Mouse (Mus musculus) pancreas, adult 10 weeks (tissue): ENCODE data around the gene Ros1. TPM values are rescaled to one million over a fixed set of nuclear protein-coding genes. Genes with fewer than 3 reads are reported as not detected.

Experiments
- polyA plus RNA-seq: library from polyadenylated mRNA; stranded (reverse); fragments of 350-450 nt; fragmentation: Illumina TruSeq; extraction: RNeasy Lipid Tissue Mini Kit (QIAGEN cat#74804); gene quantifications from one replicate; pipeline ENCODE4 v1.2.3, GENCODE M21; 2015; ENCODE audit warnings: low read depth, low replicate concordance; ENCODE audit not compliant: insufficient read depth

Gene Ros1
- not detected for polyA plus RNA-seq

DNA sequence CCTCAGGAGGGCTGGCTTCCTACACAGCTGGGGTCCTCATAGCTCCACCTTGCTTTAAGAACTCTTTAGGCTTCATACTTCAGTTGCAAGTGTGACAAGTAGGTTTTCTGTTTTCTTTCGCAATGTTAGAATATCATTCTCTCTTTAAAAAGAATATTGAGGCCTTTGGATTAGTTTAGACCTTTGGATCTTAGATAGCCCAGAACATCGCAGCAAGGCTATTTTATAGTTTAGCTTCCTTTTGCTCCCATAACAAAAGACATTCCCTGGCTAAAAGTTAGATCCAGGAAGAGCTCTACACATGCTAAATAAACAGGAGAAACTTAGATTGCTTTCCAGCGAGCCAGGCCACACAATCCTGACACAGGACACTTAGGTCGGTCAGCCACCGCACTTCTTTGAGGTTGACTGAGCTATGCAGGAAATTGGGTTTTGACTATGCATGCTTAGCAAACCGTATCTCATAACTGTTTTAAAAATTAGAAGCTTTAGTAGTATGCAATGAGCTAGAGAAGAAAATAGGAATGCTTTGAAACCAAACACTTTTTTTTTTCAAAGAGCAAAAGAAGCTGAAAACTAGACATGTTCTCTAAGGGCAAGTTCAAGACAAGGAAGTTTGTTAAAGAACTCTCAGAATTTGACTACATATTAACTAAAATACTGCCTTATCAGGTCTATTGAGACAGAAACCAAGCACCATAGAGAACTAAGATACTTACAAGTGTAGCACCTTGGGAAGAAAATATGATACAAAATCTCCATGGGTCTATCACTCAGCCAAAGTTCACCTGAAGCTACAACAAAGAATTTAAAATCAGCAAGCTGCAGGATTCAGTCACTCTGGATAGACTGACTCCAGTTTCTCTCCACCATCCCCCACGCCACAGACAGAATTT lies at the start of gene Ros1:
TSS of gene Ros1 (minus strand) at position 288 of the 896 bp plus-strand sequence.

GRCm38 (mm10) chr10:52233301-52233968 lies 38.4 kb upstream of the Ros1 start, which contains the start of gene Dcbld1:
Gene Dcbld1 (plus strand): TSS chr10:52233619.

GRCm38 (mm10) chr10:52022413-52023212 lies 172.4 kb downstream of the Ros1 start, which contains the start of gene Vgll2:
Gene Vgll2 (plus strand): TSS chr10:52022502.

Other genes with a start within 250 kb of the Ros1 start
- not detected for gene Vgll2, start 172.7 kb downstream of the Ros1 start, polyA plus RNA-seq
- gene Dcbld1, start 38.4 kb upstream of the Ros1 start, polyA plus RNA-seq: 4.7 TPM
- gene Gm26741, start 163.5 kb upstream of the Ros1 start, polyA plus RNA-seq: not detected
- 4.7 TPM for gene Gopc, start 186.9 kb upstream of the Ros1 start, polyA plus RNA-seq
- not detected for gene Nepn, start 193.7 kb upstream of the Ros1 start, polyA plus RNA-seq
- gene Nus1, start 222.3 kb upstream of the Ros1 start, polyA plus RNA-seq: 8.9 TPM